Mouse (Mus musculus) ES-E14 (cell line): ENCODE data around the gene Sigirr.

ENCODE experiments used
- HCFC1 ChIP-seq: IDR thresholded peaks from 2 replicates; pipeline ENCODE4 v1.6.1; 2012; ENCODE audit warnings: low read length, inconsistent platforms, borderline replicate concordance; ENCODE audit not compliant: insufficient read depth
- MAFK ChIP-seq: IDR thresholded peaks from 2 replicates; pipeline ENCODE4 v1.6.1; 2014; ENCODE audit warnings: mild to moderate bottlenecking, low read depth, low read length, inconsistent platforms; ENCODE audit not compliant: insufficient read depth
- ZNF384 ChIP-seq: IDR thresholded peaks from 2 replicates; pipeline ENCODE4 v1.6.1; 2012; ENCODE audit warnings: low read depth, low read length, inconsistent platforms

- TF ChIP-seq ZNF384 (no peak), HCFC1 (no peak), MAFK (no peak)
These were observed 41.0 kb upstream of the Sigirr start for GRCm38 (mm10) chr7:141141326-141141725.
